Mouse (Mus musculus): ENCODE data around the gene Pkmyt1.

Pkmyt1 gene

DNA sequence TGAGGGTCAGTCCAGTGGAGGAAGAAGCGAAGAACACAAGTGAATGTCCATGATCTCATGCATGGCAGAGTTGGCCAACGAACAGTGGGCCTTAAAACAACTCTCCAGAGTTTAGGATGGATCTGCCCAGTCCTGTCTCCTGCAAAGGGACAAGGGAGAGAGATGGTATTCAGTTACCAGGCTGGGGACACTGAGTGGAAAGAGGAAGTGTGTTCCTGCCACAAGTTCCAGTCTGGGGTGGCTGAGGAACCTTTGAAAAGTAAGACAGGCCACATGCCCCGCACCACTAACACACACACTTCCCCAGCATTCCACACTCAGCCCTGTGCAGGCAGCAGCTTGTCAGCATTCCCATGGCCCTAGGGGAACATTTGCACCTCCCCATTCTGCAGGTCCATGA is 20.6 kb downstream of the Pkmyt1 start:
- intact Hi-C loops (cut with DNase I): no loop called here

DNA sequence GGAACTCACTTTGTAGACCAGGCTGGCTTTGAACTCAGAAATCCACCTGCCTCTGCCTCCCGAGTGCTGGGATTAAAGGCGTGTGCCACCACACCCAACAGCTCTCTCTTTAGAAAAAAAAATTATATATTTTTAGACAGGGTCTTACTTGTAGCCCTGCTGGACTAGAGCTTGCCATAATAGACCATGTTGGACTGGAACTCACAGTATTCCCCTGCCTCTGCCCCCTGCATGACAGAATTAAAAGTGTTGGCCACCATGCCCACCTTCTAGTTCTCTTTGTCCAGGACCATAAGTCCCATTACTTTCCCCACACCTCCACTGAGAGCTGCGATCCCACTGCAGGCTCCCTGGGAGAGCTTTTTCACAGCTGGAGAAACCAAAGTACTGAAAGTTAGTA is 21.3 kb downstream of the Pkmyt1 start:
- intact Hi-C loops (cut with DNase I): no loop called here

DNA sequence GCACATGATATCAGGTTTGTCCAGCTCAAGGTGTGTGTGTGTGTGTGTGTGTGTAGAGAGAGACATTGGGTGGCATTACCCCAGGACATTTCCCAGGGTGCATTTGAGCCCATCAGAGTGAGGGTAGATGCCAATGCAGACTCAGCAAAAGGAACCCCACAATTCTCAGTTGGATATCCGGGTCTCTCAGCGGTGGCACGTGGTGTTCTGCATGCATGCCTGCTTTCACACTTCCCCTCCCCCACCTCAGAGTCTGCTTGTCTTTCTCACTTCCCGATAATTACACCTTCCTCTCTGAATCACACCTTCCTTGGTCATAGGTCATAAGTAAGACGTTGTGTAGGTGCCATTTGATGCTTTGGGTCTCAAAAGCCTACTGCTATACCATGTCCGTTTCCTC is 21.9 kb downstream of the Pkmyt1 start:
- intact Hi-C loops (cut with DNase I): no loop called here

DNA sequence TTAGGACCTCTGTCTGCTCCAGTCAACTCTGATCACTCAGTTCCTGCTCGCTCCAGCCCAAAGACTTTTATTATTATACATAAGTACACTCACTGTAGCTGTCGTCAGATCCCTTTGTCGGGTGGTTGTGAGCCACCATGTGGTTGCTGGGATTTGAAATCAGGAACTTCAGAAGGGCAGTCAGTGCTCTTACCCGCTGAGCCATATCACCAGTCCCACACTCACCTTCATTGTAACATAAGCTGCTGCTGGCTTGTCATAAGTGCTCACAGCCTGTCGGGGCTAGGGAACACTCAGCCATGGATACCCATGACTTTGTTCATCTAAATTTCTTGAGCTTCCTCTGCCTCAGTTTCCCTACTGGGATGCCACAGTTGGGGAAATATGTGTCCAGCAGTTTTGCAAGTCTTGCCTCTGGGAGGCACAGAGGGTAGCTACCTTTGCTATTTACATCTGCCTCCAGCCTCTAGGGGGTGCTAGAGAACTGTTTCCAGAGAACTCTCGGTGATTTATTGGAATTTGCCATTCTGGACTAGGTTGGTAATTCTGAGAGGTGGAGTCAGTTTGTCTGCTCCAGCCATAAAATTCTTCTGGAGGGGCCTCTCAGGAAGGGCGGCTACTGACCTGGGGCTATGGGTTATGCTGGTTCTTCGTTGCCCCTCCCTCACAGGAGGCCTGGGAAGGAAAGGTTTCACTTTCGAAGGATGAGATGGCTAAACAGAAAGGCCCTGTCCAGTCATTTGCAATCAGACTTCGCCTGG is 22.7 kb downstream of the Pkmyt1 start:
- intact Hi-C loops (cut with DNase I): no loop called here

DNA sequence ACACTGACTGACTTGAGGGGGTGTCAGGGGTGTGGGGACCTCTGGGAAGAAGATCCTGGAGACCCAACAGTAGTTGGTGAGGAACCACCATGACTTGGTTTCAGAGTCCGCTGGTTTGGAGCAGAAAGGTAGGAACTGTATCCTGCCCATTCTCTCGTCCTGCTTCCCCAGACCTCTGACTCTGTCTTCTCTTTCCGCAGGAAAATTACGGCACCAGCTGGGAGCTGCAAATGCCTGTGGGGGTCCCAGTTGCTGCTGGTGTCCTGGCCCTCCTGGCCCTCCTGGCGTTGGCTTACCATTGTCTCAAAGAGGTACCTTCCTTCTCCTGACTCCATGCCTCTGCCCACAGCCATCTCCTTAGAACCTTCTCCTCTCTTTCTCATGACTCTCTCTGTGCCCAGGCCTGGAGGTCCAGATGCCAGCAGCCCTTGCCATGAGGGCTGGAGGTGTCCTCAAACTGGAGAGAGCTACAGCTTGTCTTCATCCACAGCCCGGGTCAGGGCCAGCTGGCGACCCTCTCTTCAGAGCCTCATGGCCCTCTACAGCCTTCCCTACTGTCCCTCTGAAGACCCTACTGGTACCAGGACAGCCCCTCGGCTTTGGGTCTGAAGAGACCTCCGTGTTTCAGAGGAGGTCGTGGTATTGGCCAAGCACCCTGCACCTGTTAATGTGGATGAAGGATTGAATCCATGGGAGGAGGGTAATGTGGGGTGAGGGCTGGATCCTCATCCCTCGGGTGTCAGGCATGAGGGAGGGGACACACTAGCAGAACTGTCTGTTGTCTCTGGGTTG is 23.5 kb downstream of the Pkmyt1 start:
- intact Hi-C loops (cut with DNase I): no loop called here

DNA sequence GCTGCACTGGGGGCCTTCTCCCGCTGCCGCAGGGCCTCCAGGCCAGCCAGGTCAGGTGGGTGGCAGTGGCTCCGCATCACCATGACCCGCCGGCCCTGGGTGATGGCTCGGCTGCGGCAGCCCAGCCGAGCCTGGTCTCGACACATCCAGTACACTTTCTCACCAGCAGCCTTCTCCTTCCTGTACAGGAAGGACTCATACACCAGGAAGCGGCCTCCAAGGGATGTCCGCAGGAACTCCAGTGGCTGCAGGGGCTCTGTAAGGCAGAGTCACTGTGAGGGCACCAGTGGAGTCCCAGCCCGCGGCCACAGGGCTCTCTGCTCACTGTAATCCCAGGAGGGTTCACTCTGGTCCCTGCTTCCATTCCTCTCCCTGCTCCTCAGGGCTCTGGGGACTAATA is 29.6 kb downstream of the Pkmyt1 start:
- intact Hi-C loops (cut with DNase I): no loop called here

DNA sequence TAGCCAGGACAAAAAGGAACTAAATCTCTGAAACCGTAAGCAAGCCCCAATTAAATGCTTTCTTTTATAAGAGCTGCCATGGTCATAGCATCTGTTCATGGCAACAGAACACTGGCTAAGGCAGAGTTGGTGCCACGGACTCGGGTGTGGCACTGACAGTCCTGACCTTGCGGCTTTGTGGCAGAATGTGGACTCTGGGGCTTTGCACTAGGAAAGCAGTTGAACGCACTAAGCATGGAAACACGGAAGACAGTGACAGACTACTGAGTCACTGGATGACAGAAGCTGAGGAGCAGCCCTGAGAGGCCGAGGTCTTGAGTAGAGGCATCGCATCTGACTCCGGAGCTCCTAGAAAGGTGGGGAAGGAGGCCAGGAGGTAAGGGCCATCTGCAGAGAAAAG is 31.4 kb downstream of the Pkmyt1 start:
- intact Hi-C loops (cut with DNase I): no loop called here

DNA sequence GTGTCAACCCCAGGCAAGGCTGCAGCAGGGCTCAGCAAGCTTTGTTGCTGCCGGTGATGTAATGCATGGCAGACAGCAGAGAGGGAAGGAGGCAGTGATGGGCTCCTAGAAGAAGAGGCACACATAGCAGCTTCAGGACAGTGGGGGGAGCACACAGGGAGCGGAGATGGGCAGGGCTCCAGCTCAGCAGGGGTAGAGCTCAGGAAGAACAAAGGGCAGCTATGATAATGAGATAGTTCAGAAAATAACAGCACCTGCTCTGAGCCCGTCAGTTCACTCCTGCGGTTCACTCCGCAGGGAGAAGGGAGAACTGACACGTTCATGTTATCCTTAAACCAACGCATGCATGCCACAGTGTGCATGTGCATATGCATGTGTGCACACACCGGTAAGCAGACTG is 32.7 kb downstream of the Pkmyt1 start:
- intact Hi-C loops (cut with DNase I): no loop called here

DNA sequence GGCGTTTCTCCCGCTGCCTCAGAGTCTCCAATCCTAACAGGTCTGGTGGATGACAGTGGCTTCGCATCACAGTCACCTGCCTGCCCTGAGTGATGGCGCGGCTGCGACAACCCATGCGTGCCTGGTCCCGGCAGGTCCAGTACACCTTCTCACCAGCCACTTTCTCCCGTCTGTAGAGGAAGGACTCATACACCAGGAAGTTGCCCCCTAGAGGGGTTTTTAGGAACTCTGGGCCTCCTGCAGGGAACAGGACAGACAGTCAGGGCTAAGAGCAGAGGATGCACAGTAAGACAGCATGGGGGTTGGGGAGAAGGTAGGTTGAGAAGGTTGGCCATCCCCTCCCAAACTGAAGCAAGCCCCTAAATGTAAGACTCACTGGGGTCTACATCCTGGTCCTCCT is 34.1 kb downstream of the Pkmyt1 start:
- intact Hi-C loops (cut with DNase I): no loop called here

DNA sequence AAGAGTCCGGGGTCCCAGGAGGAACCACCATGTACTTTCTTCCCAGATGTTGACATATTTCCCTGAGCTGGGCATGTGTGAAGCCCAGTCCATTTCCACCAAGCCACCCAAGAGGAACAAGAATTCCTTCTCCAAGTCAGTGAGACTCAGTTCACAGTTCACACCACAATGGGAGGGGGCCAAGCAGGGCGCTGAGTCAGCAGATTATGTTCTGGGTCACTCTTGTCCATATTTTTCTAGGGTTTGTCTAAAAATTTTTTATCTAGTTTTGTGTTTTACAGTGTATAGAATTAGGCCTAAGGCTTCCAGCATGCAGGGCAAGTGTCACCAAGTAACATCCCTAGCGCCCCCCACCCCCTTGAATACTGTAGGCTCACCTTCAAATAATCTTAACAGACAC is 35.0 kb downstream of the Pkmyt1 start:
- intact Hi-C loops (cut with DNase I): no loop called here

DNA sequence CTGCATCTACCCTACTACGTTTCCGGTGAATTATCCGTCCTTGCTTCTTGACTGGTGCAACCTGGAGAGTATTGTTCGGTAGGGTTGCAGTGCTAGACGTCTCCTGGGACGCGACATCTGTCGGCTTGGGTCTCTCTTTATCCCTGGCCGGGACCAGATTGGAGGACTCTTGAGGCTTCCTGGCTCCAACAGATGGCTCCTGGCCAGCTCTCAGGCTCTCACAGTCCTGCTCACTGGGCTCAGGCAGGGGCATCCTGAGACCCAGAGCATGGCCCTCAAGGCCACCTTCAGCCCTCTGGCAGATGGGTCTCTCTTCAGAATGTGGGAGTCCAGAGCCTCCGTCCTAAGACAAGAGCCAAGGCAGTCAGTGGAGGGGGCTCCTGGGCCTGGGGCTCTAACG is 36.8 kb downstream of the Pkmyt1 start:
- intact Hi-C loops (cut with DNase I): no loop called here

DNA sequence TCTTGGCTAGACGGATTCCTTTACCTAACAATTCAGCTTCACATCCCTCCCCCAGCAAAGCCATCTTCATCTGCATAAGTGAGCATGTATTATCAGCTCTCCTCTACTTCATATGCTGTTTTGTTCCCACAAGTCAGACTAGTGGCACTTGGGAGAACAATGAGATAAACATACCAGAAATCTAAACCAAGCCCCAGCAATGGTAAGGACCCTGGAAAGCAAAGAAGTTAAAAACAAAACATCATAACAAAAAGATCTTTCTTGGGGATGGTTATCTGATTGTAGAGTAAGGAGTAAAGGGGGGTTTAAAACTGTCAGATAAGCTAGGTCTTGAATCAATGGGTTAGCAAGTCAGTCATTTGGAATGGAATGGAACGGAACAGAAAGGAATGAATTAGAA is 44.4 kb downstream of the Pkmyt1 start:
- intact Hi-C loops (cut with DNase I): loop anchor here (5.0 to 10.0 kb wide), 3 partner anchors 37 to 194 kb away; partner anchors contain the start of genes Prss32 and Prss41

DNA sequence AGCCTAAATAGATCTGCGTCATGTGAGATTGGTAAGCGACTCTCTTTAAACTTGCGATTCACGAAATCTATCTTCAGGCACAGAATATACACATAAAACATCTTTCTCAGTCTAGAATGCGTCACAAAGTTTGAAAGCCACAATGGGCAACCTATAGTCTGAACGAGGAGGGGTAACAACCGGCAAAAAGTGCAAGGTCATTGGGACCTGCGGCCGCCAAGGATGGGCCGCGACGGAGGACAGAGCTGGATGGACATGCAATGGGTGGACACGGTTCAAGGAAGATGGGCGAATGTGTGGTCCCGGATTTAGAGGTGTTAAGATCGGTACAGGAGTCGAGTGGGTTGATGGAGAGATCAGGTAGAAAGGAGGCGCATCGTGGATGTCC is 44.8 kb downstream of the Pkmyt1 start:
- intact Hi-C loops (cut with DNase I): loop anchor here (5.0 to 10.0 kb wide), 3 partner anchors 36 to 194 kb away; partner anchors contain the start of genes Prss32 and Prss41

DNA sequence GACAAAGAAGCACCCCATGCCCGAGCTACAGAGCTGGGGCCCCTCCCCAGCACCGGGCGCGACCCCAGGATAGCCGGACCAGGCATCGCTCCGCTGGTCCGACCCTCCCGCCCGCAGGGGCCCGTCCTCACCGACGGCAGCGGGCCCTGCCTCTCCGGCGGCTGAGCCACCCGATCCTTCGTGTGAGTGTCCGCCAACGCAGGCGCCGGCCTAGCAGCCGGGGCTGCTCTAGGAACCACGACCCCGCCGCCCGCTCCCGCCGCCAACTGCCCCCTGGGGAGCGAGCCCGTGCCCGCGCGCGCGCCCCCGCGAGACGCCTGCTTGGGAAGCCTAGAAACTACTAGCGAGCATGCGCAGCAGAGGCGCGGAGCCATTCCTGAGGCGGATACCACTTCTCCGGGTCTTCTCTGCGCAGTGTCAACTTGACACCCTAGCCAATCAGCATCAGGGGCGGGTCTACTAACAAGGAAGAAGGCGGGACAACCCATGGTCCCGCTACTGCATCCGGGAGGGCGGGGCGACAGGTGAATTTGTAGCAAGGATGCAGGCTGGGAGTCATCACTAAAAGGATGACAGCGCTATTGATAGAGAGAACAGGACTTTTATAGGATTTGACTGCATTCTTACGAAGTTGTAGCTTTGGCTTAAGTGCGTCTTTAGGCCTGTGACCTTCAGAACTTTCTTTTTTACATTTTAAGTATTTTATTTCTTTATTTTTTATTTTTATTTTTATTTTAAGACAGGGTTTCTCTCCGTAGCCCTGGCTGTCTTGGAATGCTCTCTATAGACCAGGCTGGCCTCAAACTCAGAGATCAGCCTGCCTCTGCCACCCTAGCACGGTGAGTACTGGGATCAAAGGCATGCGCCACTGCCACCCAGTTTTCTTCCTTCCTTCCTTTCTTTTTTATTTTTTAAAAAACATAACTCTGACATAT is 45.4 kb downstream of the Pkmyt1 start, which contains the start of gene Flywch1:
TSS of gene Flywch1 (minus strand) at position 319 of the 935 bp plus-strand sequence.
- intact Hi-C loops (cut with DNase I): loop anchor here (5.0 to 10.0 kb wide), 3 partner anchors 36 to 193 kb away; partner anchors contain the start of genes Prss32 and Prss41

DNA sequence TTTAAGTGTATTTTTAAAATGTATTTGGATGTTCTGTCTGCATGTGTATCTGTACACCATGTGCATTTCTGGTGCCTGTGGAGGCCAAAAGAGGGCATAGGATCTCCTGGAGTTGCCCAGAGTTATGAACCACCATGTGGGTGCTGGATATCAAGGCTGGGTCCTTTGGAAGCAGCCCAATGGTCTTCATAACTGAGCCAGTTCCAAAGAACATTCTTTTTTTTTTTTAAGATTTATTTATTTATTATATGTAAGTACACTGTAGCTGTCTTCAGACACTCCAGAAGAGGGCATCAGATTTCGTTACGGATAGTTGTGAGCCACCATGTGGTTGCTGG is 46.1 kb downstream of the Pkmyt1 start:
- intact Hi-C loops (cut with DNase I): loop anchor here (5.0 to 10.0 kb wide), 3 partner anchors 35 to 193 kb away; partner anchors contain the start of genes Prss32 and Prss41

DNA sequence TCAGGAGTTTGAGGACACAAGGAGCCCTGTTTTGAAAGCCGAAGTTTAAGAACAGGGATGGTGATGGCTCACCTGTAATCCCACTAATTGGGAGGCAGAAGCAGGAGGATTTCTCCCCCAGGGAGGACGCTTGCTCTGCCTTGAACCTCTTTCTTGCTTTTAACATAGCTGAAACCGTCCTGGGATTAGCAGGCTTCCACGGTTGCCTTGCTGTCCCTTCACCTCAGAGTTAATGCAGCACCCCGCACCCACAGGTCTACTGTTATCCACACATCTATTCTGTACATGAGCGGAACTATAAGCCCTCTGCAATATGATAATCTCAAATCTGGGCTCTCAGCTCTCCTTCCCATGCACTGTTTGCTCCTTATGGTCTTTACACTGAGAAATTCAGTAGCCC is 47.5 kb downstream of the Pkmyt1 start:
- intact Hi-C loops (cut with DNase I): loop anchor here (5.0 to 10.0 kb wide), 3 partner anchors 34 to 191 kb away; partner anchors contain the start of genes Prss32 and Prss41

DNA sequence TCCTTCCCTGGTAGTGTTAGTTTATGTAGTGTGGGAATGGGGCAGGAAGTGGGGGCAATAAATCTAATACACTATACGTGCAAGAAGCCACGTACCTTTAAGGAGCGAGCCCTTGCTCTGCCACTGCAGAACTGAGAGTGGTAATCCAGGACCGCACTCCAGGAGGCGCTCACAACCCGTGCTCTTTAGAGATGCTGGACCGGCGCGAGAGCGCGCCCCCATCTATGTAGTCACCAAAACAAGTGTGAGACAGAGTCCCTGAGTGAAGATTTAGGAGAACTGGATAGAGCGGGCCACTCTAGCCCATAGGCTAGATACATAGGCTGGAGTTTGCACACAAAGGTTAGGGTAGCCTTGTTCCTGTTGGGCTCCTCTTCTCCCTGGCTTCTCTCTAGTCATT is 48.0 kb downstream of the Pkmyt1 start:
- intact Hi-C loops (cut with DNase I): loop anchor here (5.0 to 10.0 kb wide), 3 partner anchors 33 to 191 kb away; partner anchors contain the start of genes Prss32 and Prss41

DNA sequence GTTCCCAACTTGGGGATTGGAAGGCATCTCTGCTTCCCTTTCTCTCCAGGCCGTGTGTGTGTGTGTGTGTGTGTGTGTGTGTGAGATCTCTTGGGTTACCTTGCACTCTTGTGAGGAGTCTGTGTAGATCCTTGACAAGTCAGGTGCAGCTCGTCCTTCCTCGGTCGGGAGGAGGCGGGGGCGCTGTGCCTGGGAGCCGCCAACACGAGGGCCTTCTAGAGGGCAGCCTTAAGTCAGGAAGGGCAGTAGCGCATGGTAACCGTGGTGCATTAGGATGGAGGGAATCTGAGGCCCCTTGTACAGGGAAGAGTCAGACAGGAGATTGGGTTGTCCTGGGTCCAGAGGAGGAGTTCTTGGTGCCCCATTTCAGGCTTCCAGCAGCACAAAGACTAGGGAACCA is 50.1 kb downstream of the Pkmyt1 start:
- intact Hi-C loops (cut with DNase I): loop anchor here (10.0 kb wide), 1 partner anchor 189 kb away; no protein-coding TSS in a partner anchor

DNA sequence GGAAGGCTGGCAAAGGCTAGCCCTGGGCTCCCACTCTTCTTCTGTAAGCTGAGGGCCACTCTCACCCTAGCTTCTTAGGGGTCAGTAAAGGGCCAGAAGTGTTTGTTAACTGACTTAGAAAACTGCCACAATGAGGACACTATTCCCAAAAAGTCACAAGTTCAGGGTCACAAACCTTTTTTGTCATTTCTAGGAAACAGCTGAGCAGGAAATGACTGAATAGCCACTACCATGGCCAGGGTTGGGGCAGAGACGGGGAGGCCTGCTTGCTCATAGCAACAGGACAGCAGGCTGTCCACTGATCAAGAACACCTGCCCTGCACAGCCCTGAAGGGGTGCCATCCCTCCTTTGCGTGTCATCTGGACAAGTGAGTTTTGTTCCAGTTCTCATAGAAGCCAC is 51.0 kb downstream of the Pkmyt1 start:
- intact Hi-C loops (cut with DNase I): loop anchor here (10.0 kb wide), 1 partner anchor 188 kb away; no protein-coding TSS in a partner anchor

DNA sequence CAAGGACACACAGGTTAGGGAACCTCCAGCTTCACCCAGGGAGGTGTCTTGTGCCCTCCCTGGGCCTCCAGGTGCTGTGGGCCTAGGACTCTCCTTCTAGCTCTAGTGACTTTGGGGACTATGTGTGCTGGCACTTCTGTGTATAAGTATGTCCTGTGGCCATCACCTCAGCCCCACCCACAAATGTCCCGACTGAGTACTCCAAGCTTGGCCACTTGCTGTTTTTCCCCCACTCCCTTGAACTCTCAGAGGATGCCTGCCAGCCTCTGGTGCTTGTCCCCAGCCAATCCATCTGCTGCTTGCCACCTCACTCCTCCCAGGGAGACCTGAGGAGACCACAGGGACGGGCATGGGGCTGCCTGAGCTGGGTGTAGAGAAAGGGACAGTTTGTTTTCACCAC is 52.3 kb downstream of the Pkmyt1 start:
- intact Hi-C loops (cut with DNase I): loop anchor here (10.0 kb wide), 1 partner anchor 186 kb away; no protein-coding TSS in a partner anchor

DNA sequence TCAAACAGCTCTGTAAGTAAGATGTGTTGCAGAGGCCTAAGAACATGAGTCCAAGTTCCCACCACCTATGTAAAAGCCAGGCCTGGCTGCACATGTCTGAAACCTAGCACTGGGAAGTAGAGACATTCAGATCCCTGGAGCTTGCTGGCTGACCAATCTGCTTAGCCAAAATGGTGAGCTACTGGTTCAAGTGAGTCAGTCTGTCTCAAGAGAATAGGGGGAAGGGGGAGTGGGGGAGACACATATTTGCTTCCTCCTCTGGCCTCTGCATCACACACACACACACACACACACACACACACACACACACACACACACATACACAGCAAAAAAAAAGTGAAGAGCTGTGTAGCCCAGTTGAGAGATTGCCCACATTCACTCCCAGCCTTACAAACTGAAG is 57.2 kb downstream of the Pkmyt1 start:
- intact Hi-C loops (cut with DNase I): no loop called here
